Mouse (Mus musculus) heart, postnatal 14 days (tissue): ENCODE results near the gene Mustn1. TPM values are rescaled to one million over a fixed set of nuclear protein-coding genes. Genes with fewer than 3 reads are reported as not detected.

ENCODE experiments used
- DNase-seq, 2 experiments: peaks; one replicate each; pipeline ENCODE4 v3.0.0; 2021 to 2022
- intact Hi-C: fragments of 180-260 bp; cut with DNase I; formaldehyde crosslinking; loops from one replicate; pipeline ENCODE4 v1.15.1; 2025
- total RNA-seq, 2 experiments: library from RNA; stranded (reverse); gene quantifications; 2 replicates each; pipeline ENCODE4 v1.2.3; 2021

Gene Mustn1
- total RNA-seq, 2 experiments from 2014 or later: 10.7 to 13.5 TPM

DNA sequence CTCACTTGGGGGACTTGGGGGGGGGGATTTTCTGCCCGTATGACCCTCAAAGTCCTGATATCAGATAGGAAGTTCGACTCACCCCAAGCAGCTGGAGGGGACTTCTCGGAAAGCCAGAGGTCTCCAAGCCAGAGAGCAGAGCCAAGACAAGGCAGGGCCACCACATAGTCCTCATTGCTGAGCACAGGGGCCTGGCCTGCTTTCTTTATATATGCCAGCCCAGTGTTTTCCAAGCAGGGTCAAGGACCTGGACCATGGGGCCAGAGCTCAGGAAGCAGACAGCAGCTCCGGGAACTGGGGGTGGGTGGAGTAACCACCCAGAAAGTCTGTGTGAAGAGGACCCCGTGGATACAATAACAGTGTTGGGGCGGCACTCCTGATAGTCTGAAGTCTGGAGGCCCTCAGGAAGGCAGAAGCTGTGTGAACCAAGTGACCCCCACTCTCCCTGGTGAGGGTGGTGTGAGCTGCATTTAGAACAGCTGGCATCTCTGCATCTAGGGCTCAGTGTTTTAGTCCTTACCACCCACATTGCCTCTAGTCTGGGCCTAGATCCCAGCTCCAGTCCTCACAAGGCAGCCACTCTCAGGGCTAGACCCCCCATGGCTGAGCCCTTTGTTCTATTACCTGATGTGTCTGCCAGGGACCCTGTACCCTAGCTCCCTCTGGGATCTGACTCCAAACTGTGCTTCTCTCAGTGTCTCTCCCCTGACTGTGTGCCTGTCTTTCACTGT is 44.5 kb downstream of the Mustn1 start, which contains the start of gene Itih3:
Gene Itih3, minus strand, starts transcription at position 386 of the 731 bp plus-strand sequence.
- intact Hi-C loops: no loop called here
- no peak for DNase-seq

DNA sequence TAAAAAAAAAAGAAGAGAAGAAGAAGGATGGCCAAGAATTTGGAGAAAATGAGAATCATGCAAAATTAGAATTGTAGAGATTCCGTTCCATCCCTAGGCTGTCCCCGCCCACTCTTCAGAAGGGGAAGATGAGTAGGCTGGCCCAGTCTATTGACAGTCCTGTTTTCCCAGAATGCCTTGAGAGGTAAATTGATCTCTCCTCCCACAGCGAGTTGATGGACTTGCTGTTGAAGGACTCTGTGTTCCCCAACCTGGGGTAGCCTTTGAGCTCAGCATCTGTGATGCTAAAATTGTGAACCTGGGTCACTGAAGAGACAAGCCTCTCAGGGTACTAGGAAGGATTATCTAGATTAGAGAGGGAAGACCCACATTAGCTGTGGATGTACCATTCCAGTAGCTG is 46.5 kb downstream of the Mustn1 start:
- DNase-seq: no peak
- intact Hi-C loops: no loop called here

DNA sequence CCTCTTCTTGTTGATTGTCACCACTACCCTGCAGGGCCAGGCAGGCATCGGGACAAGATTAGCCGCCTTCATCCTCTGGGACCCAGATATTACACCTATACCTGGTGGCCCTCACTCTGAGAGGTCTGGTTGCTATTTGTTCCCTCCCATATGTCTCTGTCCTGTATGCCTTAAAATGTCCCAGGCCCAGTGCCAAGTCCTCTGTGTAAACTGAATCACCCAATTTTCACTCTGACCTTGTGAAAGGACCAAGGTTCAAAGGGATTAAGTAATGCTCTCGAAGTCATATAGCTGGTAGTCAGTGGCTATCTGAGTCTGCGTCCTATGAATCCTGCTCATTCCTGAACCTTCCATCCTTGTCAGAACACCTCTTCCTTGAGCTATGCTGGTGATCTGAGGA is 51.4 kb downstream of the Mustn1 start:
- no peak for DNase-seq
- intact Hi-C loops: no loop called here

Other genes with a start within 250 kb of the Mustn1 start
- 1 to 10 TPM; 9.2 to 9.5 TPM for gene Rft1, start 224.8 kb upstream of the Mustn1 start, total RNA-seq
- gene Sfmbt1, start 164.4 kb upstream of the Mustn1 start, total RNA-seq: 10 to 100 TPM; 11.6 to 12.9 TPM
- gene Tmem110, start 53.6 kb upstream of the Mustn1 start, total RNA-seq: 1 to 10 TPM; 7.6 to 7.7 TPM
- 1 to 10 TPM; 2.7 to 6.5 TPM for gene Itih4, start 7.3 kb downstream of the Mustn1 start, total RNA-seq
- under 1 TPM; 0.39 to 0.81 TPM for gene Itih3, start 44.6 kb downstream of the Mustn1 start, total RNA-seq
- gene Itih1, start 64.1 kb downstream of the Mustn1 start, total RNA-seq: not detected
- gene Nek4, start 72.2 kb downstream of the Mustn1 start, total RNA-seq: 1 to 10 TPM; 5.0 to 5.3 TPM
- gene Glt8d1, start 122.2 kb downstream of the Mustn1 start, total RNA-seq: 10 to 100 TPM; 23.6 to 25.7 TPM
- 100 to 1,000 TPM; 146 to 149 TPM for gene Spcs1, start 122.5 kb downstream of the Mustn1 start, total RNA-seq
- gene Pbrm1, start 139.9 kb downstream of the Mustn1 start, total RNA-seq: 10 to 100 TPM; 58.7 to 67.3 TPM
- gene Gnl3, start 140.0 kb downstream of the Mustn1 start, total RNA-seq: 10 to 100 TPM; 25.1 to 25.4 TPM
- 10 to 100 TPM; 74.1 to 83.9 TPM for gene Smim4, start 249.8 kb downstream of the Mustn1 start, total RNA-seq